Mouse (Mus musculus) v-Abl transformed pro-B cells (cell line): Measurements from ENCODE around the gene Ilf2.

Experiments used
- in situ Hi-C, 2 experiments: fragments of 400-800 bp; cut with MboI; formaldehyde crosslinking; loops; one replicate each; pipeline ENCODE4 v1.15.1; 2025; ENCODE audit not compliant: unreplicated experiment in 2 of 2

Ilf2 gene

GRCm38 (mm10) chr3:90508287-90508949 is 32.5 kb downstream of the Ilf2 start:
- in situ Hi-C loops: no loop called here

DNA sequence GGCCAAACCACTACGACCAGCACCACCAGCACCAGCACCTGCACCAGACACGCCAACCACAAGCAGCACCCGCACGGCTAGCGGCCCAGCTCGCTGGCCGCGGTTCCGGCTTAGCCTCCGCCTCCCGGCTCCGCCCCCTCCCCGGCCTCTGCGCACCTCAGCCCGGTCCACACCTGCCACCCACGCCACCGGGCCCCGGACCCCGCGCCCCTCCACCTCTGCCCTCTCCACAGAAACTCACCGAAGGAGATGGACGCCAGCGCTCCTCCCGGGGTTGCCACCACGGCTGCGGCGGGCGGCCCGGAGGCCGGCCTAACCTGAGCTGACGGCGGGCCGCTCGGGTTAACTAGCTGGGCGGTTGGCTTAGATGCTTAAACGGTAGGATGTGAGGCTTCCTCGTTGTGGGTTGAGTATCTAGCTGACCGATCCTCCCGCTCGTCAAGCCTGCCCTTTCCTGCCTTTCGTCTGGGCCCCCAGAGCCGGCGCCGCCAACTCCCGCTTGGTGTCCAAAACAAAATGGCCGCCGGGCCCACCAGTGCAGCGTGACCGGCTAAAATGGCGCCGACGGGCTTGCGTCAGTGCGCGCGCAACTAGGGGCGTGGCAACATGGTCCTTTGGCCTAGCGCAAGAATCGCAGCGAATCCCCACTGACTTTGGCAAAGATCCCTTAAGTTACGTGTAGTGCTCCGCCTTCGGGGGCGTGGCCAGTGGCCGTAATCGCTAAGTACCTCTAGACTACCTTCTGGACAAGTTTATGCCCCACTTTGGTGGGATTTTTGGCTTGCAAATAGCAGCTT is 33.2 kb downstream of the Ilf2 start, which contains the start of gene Chtop:
Gene Chtop, minus strand, starts transcription at position 549 of the 797 bp plus-strand sequence.
- in situ Hi-C loops: no loop called here

- in situ Hi-C loops: no loop called here
Measured at GRCm38 (mm10) chr3:90509747-90510123, 33.8 kb downstream of the Ilf2 start.

DNA sequence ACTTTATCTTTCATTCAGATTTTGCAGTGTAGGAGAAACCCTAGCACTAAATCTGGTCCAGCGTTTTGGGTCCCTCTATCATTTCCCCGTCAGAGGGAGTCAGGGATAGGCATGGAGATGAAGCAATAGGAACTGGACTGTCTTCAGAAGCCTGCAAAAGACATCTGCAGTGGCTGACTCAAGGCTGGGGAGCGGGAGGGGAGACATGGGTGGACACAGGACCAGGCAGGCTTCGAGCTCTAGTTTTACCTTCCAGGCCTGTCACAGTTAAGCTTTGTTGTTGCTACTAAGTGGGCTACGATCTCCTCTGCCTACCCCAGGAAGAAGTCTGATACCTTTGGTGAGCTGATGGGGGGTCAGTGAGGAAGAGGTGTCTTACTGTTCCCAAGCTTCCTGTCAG is 36.4 kb downstream of the Ilf2 start:
- in situ Hi-C loops: no loop called here

DNA sequence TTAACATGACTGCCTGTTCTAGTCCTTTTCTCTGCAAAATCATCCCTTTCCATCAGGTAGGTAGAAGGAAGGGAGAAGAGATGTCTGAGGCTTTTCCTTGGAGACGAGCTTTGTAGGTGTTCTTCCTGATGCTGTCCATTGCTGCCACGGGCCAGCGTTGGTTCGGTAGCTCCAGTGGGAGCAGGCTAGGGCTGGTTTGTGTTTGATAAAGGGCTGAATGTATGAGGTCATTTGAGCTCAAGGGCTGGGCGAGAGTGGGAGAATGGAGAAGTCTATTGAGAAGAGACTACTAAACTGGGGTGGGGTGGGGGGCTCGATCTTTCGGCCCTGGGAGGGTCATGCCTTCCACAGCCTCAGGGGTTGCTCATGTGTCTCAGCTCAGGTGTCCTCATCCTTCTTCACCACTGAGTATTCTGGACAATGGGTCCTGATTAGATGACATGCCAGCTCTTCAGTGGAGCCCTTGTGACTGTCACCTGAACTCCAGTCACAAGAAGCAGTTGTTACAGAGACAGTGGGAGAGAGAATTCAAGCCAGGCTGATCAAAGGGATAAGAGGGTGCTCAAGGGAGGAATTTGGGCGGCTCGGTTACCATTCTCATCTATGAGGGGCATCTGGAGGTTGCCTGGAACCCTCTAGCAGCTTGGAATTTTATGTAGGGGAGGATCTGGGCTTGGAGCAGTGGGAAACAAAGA is 37.2 kb downstream of the Ilf2 start:
- in situ Hi-C loops: no loop called here

- in situ Hi-C loops: no loop called here
Measured at GRCm38 (mm10) chr3:90513796-90514590, 38.1 kb downstream of the Ilf2 start, which contains the start of the genes S100a1 and S100a13. Gene S100a1 (minus strand): TSS chr3:90514392. Gene S100a13 (plus strand): TSS chr3:90514435.

- in situ Hi-C loops: no loop called here
Measured at GRCm38 (mm10) chr3:90514691-90515090, 38.8 kb downstream of the Ilf2 start.

DNA sequence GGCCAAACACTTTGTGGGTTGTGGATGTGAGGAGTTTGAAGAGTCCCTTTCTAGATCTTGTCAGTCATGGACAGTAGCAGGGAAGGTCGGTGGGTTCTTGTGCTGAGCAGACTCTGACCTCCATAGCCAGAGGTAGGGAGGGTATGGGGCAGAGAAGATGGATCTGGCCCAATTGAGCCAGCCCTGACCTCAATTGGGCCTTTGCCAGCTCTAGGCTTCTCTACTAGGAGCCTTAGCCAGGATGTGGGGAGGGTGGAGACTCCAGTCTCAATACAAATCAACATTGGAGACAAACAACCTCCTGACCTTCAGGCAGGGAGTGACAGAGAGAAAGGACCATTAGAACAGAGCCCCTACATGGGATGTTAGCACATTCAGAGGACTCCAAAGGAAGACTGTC is 39.3 kb downstream of the Ilf2 start:
- in situ Hi-C loops: no loop called here

GRCm38 (mm10) chr3:90515789-90516188 is 39.9 kb downstream of the Ilf2 start:
- in situ Hi-C loops: no loop called here

DNA sequence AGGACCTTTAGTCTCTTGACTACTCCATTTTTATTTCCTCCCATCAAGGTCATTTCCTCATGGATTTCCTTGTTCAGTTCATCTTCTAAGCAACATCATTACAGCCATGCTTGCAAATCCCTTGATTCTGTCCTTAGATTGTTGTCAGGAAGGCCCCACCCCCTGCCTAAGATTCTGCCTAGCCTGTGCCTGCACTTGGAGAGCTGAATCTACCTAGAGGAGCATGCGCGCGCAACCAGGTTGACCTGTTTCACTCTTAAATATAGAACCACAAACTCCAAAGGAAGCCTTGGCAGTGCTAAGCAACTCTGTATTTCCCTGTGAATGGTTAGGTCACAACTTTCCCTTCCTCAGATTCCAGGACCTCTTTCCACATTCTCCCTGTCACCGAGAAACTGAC is 41.8 kb downstream of the Ilf2 start:
- in situ Hi-C loops: no loop called here

- in situ Hi-C loops: no loop called here
Measured at GRCm38 (mm10) chr3:90525421-90525820, 49.5 kb downstream of the Ilf2 start.

- in situ Hi-C loops: no loop called here
Measured at GRCm38 (mm10) chr3:90526076-90526475, 50.1 kb downstream of the Ilf2 start.

GRCm38 (mm10) chr3:90526580-90526979 is 50.7 kb downstream of the Ilf2 start, which contains the start of gene S100a14:
Gene S100a14 (plus strand): TSS chr3:90526856.
- in situ Hi-C loops: no loop called here

DNA sequence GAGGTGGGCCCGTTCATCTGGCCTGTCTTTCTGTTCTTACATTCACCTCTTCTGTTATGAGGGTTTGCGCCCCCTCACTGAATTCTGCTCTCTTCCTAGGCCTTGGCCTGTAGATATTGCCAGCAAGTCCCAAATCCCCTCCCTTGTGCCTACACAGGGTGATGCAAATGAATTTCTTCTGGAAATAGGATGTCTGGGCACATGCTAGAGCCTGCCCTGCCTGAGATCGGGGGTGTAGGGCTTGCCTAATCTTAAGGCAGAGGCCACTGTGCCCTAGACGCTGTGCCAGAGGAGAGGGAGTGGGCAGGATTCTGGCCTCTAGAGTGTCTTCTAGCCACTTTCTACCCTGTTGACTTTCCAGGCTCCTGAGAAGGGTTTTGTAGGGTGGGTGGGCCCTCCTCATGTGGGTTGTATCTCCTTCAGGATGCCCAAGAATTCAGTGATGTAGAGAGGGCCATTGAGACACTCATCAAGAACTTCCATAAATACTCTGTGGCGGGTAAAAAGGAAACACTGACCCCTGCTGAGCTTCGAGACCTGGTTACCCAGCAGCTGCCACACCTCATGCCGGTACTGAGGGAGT is 51.5 kb downstream of the Ilf2 start:
- in situ Hi-C loops: no loop called here

DNA sequence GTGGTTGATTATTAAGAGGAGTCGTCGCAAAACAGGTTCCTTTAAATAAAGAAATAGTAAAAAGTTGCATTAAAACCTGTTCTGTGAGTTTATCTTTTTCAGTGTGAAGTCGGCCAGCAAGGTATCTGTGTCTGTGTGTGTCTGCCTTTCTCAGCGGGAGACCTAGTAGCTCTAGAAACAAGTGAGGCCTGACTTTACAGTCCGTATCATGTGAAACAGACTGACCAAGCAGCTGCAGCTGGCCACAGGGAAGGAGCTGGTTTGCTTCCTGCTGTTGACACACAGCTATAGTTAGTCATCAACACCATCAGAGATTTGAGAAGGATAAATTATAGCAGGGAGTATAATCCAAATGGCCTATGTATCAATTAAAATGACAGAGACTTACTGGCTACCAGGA is 55.8 kb downstream of the Ilf2 start:
- in situ Hi-C loops: no loop called here

DNA sequence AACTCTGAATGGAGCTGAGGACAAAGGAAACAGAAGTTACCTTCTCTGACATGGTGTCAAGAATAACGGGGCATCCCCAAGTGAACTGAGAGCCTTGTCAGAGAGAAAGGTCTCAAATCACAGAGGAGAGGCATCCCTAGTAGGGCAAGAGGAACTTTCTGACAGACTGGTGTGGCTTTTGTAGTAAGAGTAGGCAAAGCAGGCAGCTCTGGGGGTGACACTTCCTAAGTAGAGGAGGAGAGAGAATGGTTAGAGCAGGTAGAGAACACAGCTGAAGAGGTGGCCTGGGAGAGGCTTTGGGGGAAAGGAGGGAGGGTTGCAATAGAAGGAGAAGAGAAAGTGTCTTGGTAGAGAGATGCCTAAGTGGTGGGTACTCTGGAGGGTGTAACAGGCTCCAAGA is 59.5 kb downstream of the Ilf2 start:
- in situ Hi-C loops: no loop called here

DNA sequence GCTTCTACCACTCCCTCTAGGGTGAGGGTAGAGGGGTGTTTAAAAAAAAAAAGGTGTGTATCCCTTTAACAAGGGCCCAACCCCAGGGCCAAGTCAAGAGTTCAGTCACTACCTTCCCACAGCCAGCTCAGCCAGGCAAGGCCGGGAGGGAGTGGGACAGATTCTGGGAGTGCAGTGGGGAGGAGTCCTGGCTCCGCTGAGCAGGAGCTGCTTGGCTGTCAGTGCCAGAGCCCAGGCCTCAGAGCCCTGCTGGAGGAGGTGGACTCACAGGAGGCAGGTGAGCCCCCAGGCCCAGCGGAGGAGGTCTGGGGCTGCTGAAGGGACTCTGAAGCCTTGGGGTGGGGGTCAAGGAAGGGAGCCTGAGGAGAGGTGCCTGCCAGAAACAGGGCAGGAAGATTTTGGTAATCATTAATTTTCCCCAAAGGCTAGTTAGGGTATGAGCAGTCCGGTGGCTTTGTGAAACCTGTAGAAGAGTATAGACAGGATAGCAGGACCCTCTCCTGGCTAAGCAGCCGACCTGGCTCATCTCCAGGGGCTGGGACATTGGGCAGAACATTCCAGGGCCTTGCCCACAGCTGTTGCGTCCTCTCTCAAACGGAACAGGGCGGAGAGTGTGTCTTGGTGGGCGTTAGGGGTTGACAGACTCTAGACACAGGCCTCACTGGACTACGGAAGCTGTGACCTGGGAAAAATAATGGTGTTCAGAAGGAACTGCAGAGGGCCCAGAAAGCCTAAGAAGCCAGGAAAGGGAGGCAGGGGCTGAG is 61.4 kb downstream of the Ilf2 start, which contains the start of gene S100a16:
Gene S100a16, plus strand, starts transcription at position 114 of the 764 bp plus-strand sequence.
- in situ Hi-C loops: no loop called here

- in situ Hi-C loops: no loop called here
Measured at GRCm38 (mm10) chr3:90537905-90538296, 62.0 kb downstream of the Ilf2 start.
